Mouse (Mus musculus) embryonic fibroblast, embryonic 13.5 days (primary cell): ENCODE measurements around the gene Chaf1a.

ENCODE experiments used
- CTCF ChIP-seq: IDR thresholded peaks from 2 replicates; pipeline ENCODE4 v1.5.1; 2011; ENCODE audit warnings: mild to moderate bottlenecking, control low read depth, low read length, moderate library complexity, borderline replicate concordance; ENCODE audit not compliant: insufficient read depth
- POLR2A ChIP-seq: IDR thresholded peaks from 2 replicates; pipeline ENCODE4 v1.6.1; 2011; ENCODE audit warnings: low read depth, mild to moderate bottlenecking, control low read depth, low read length, moderate library complexity

DNA sequence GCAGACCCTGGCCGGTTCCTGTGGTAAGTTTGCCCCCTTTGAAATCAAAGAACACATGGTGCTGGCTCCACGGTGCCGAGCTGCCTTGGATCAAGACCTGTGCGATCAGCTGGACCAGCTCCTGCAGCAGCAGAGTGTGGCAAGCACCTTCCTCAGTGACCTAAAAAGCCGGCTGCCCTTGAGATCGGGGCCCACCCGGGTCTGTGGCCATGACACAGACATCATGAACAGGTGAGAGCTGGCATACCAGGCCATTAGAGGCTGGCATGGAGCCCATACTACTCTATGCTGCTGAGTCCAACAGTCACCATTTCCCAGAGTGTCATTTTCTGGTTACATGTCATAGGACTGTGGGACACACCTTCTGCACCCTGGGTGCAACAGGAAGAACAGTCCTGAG, 21.8 kb downstream of the Chaf1a start:
- TF ChIP-seq CTCF (no peak), POLR2A (no peak)
